Mouse (Mus musculus) T-helper 2 cell (primary cell): ENCODE data around the gene Sorbs1.

Experiments
- in situ Hi-C: fragments of 300-600 bp; cut with MboI, MseI; formaldehyde crosslinking; loops from one replicate; pipeline ENCODE4 v1.15.1; 2025; ENCODE audit warnings: high pct_unique_total_duplicates

Gene Sorbs1

DNA sequence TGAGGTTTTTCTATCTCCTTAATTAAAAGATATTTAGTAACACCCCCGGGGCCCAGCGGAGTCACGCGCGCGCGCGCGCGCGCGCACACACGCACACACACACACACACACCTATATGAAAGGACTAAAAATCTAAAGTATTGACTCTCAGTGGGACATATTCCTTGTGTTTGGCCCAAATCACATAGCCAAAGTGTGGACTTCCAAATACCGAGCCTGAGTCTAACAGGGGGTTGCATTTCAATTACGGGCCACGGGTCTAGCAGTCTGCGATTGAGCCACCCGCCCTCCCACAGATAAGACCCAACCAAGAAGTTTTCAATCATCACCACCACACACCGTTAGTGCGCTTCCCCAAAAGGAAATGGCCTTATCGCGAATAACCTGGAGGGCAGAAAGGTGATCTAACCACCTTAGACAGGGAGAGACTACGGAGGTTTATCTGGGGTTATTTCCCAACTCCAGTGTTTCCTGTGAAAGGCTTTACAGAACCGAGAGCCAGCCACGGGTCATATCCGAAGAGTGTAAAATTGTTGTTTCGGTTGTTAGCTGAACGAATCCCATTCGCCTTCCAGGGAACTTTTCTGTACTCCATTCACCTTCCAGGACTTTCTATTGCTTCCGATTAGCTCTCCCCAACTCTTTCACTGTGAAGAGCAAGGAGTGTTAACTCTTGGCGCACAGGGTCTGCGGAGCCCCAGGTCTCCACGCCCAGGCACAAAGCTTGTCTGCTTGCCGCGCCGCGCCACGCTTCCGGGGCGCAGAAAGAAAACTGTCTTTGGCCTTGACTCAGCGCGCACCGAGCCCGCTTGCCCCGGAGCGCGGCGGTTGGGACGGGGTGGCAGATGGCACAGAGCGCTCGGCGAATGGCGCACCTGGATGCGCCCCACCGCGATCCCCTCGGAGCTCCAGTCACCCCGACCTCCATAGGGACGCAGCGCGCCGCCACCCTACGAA is 242.9 kb downstream of the Sorbs1 start:
- in situ Hi-C loops = no loop called here

DNA sequence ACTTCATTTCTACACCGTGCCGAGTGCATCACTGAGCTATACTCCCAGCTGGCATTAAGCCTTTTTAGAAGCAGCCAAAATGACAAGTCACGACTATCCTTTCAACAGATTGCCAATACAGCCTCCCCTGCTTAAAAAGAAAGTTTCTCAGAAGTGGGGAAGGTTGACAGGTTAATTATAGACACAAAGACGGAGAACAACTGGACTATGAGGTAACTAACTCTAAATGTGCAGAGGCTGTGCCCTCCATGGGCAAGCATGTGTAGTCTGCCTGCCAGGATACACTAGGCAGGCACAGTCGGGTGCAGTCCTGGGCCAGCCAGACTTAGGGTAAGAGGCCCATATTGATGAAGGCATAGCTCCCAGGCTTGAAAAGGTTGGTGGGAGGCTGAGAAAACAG is 244.1 kb downstream of the Sorbs1 start:
- in situ Hi-C loops = loop anchor here (10.0 kb wide), 1 partner anchor 235 kb away; no protein-coding TSS in a partner anchor

DNA sequence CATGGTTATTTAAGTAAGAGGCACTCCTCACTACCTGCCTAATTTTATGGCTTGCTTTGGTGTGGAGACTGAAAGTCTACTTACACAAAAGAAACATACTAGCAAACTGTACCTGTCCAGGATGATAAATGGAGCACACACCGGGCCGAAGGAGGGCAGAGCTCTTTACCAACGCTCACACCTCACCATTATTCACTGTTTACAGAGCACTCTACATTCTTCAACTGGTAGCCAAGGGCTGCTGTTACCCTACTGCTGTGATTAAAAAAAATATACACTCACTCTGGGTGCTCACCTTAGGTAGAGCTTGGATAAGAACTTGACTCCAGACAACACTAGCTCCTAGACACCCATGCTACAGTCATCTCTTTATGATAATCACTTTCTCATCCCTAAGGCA is 245.1 kb downstream of the Sorbs1 start:
- in situ Hi-C loops = loop anchor here (10.0 kb wide), 1 partner anchor 236 kb away; no protein-coding TSS in a partner anchor

DNA sequence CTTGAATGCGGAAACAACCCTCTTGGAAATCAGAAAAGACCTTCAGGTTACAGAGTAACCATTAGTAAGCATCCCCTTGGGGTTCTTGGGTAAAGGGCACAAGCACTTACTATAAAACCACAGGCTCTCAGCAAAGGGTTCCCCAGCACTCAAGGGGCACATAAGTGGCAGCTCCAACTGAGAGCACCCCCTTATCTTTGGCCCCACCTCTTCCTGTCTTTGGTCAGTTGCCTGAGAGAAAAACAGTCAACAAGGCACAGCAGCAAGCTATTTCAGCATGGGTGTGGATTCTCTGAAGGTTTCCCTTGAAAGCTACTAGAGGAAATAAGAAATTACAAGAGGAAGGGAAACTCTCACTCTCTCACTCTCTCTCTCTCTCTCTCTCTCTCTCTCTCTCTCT is 246.2 kb downstream of the Sorbs1 start:
- in situ Hi-C loops = loop anchor here (10.0 kb wide), 1 partner anchor 237 kb away; no protein-coding TSS in a partner anchor

DNA sequence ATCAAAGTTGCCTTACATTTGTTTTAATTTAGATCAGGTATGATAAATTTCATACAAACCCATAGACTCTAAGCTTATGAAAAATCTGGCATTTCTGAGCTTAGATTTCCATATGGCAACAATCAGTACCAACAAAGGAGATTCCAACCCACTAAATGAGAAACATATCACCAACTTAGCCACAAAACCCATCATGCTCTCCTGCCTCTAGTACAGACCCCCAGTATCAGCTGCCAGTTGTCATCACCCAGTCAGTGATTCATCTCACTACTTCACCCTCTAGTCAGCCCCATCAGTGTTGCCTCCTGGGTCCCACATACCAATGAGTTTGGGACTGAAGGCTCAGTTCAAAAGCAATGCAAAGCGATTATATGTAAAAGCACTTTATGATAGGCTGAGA is 254.1 kb downstream of the Sorbs1 start:
- in situ Hi-C loops = no loop called here

DNA sequence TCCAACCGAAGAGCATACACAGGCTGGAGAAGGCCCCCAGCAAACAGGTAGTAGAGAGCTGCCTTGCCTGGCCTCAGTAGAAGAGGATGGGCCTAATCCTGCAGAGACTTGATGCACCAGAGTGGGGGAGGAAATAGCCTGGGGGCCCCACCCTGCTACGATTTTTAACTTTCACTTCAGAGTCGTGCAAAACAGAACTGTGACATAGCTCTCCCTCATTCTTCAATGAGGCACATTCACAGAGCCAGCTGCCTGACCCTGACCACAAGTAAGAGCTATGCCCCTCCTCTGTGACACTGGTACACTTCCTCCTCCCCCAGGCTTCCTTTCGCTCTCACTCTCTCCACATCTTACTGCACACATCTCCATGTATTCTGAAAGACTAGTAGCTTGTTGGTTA is 256.2 kb downstream of the Sorbs1 start:
- in situ Hi-C loops = no loop called here

DNA sequence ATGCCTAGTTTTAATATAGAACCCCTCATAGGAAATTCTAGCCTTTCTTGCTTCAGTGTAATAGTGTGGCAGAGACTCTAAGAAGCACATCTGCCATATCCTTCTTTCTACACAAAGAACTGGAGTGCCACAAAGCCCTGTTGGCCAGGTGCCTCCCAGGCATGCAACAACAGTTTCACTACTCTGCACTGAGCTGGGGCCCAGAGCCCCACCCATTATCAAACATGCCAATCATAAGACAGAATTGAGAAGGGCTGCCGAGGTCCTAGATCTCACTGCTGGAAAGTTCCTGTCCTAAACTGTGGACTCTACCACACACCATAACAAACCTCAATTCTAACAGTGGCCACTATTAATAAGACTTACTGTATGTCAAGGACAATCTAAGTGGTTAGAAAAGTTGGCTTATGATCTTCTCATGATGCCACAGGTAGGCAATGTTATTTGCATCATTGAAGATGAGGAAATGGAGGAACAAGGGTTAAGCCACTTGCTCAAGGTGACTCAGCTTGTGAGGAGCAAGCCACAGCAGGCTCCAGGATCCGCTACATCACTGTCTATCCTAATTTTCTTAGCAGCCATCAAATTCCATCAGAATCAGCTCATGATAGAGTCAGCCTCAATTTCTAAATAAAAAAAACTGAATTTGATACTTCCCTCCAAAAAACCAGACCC is 257.1 kb downstream of the Sorbs1 start:
- in situ Hi-C loops = no loop called here

DNA sequence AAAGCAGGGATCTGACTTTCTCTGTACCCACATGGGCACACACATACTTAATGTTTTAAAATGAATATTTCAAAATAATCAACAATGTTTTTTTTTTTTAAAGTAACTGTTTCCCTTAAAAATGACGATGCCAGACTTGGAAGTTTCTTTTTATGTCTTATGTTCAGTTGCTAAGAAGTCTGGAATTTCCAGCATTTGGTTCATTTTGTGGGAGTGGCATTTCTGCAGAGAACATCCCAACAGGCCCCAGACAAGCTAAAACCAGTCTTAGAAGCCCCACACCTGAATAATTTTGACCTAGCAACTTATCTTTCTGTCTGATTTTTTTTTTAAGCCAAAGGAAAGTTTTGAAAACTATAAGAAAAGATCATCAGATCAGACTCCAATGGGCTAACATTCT is 258.0 kb downstream of the Sorbs1 start:
- in situ Hi-C loops = no loop called here

DNA sequence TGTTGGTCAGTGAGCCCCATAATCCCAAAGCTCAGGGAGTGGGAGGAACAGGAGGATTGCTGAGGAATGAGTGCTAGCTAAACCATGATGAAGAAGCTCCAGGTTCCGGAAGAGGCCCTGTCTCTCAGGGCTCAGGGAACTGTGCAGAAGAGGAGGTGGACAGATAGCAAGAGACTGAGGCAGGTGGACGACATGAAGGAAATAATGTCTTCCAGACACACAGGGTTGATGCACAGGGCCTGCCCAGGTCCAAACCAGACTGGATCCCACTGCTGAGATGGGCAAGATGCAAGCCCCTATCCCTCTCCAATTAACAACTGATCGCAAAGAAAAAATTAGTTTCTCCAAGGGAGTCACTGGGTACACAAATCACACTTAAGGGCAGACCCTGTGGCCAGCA is 258.8 kb downstream of the Sorbs1 start:
- in situ Hi-C loops = no loop called here

DNA sequence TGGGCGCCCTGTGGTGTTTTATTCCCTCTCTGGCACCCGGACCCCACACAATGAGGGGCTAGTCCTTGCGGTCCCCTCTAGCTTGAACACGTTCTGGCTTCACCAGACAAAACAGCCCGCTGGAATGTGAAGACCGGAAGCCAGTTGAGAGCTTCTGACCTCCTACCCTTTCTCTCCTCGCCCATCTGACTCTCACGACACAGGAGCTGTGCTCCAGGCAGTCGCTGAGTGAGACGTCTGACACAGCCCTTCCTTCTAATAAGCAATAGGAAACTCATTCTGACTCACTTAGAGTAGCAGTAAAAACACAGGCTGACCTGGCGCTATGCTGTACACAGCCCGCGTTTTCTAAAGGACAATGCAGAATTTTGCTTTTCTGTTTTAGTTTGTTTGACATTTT is 259.8 kb downstream of the Sorbs1 start:
- in situ Hi-C loops = no loop called here

DNA sequence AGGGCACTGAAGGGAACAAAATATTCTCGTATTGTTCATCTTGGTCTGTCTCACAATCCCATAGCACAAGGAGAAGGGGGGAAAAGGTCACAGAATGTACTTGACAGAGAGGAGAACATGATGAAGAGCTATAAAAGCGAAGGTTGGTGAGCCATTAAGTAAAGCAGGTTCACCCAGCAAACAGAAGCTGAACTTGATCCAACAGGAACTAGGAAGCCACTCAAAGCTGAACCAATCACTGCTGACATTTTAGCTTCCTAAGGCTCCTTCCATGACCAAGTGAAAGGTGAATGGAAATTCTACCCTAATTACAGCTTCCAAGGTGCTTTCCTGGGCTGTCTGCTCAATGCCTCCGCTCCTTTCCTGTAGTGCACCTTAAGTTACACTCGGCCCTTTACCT is 262.5 kb downstream of the Sorbs1 start:
- in situ Hi-C loops = no loop called here

DNA sequence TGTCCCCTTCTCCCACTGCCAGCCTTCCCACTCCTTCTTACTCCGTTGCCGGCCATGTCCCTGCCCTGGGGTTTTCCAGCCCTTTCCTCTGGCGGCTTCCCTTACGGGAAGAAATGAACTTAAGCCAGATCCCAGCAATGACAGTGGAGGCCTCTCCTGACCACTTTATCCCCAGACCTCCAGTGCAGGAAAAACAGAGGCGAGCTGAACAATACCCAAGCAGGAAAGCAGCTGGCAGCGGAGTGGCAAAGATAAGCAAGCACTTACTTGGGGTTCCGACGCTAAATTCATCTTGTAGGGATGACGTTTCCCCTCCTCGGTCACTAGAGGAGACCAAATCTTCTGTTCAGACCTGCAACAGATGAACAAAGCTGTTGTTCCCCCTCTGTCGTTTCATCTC is 264.2 kb downstream of the Sorbs1 start:
- in situ Hi-C loops = loop anchor here (25.0 kb wide), 1 partner anchor 1263 kb away; no protein-coding TSS in a partner anchor

DNA sequence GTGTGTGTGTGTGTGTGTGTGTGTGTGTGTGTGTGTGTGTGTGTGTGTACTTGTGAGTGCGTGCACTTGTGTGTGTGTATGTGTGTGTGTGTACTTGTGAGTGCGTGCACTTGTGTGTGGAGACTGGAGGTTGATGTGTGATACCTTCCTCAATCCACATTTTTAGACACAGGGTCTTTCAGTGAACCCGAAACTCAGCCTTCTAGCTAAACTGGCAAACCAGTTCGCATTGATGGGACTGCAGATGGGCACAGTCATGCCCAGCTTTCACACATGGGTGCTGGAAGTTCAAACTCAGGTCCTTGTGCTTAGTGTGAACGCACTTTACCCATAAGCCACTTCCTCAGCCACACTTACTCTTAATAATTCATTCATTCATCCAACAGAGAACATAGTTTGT is 265.1 kb downstream of the Sorbs1 start:
- in situ Hi-C loops = loop anchor here (25.0 kb wide), 1 partner anchor 1264 kb away; no protein-coding TSS in a partner anchor

DNA sequence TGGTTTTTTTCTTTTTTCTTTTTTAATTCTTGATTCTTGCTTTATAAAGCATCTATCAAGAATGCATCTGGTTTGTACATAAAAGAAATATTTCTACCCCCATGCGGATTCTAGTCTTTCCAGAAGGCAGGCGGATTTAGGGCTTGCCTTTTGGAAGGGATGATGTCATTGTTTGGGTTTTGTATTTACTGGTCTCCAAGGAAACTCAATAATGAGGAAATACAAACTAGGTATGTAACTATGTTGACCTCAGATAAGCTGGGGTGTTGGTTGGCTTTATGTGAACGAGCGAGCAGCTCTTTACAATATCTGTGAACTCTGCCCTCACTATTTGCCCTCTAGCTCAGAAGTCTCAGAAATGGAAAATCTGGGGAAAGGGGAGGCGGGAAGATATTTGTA is 266.3 kb downstream of the Sorbs1 start:
- in situ Hi-C loops = loop anchor here (25.0 kb wide), 1 partner anchor 1265 kb away; no protein-coding TSS in a partner anchor

DNA sequence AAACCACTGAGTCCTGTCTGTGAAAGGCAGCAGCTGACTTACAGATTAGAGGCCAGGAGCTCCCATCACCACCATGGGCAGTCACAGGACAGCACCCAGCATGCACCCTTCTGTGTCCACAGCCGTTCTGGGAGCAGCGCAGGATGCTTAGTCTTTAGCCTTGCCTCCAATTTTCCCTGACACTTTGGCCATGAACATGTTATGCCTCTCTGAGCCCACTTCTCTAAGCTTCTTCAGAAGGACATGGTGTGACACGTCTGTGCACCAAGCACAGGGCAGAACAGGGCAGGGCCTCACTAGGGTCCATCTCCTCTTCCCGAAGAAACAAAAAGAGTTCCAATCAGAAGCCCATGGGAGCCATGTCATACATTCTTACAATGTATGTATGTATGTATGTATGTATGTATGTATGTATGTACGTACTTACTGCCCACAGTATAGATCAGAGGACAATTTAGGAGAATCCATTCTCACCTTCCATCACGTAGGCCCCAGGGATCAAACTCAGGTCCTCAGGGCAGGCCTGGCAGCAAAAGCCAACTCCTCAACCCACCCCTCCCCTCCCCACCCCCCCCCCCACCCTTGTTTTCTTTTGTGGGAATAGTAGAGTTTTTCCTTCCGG is 266.8 kb downstream of the Sorbs1 start:
- in situ Hi-C loops = loop anchor here (25.0 kb wide), 1 partner anchor 1266 kb away; no protein-coding TSS in a partner anchor
